Mouse (Mus musculus) left cerebral cortex, adult 11 months (tissue): Measurements from ENCODE around the gene Atp10a.

ENCODE experiments used
- DNase-seq: peaks from one replicate; pipeline ENCODE4 v3.0.0; 2022; ENCODE audit warnings: low spot score

The Atp10a gene

GRCm38 (mm10) chr7:58655866-58656265, at the start of gene Atp10a:
Atp10a (plus strand) TSS chr7:58656166.
- DNase-seq: no peak

GRCm38 (mm10) chr7:58618048-58618447, 37.9 kb upstream of the Atp10a start:
- no peak for DNase-seq

GRCm38 (mm10) chr7:58626305-58627155, 29.4 kb upstream of the Atp10a start:
- no peak for DNase-seq

GRCm38 (mm10) chr7:58627381-58627780, 28.6 kb upstream of the Atp10a start:
- no peak for DNase-seq

- DNase-seq: no peak
These were observed 26.7 kb upstream of the Atp10a start for GRCm38 (mm10) chr7:58629233-58629632.

- DNase-seq: no peak
These were observed 22.3 kb upstream of the Atp10a start for GRCm38 (mm10) chr7:58633683-58634082.

- DNase-seq: no peak
These were observed 16.3 kb upstream of the Atp10a start for GRCm38 (mm10) chr7:58639676-58640075.

- DNase-seq: no peak
These were observed 15.5 kb upstream of the Atp10a start for GRCm38 (mm10) chr7:58640456-58640855.

GRCm38 (mm10) chr7:58641916-58642315, 14.1 kb upstream of the Atp10a start:
- DNase-seq: no peak

- no peak for DNase-seq
These were observed 8.6 kb upstream of the Atp10a start for GRCm38 (mm10) chr7:58647404-58647803.

GRCm38 (mm10) chr7:58657913-58658789, 2.2 kb downstream of the Atp10a start:
- DNase-seq: no peak

GRCm38 (mm10) chr7:58658790-58659405, 2.9 kb downstream of the Atp10a start:
- no peak for DNase-seq

GRCm38 (mm10) chr7:58660046-58660445, 4.1 kb downstream of the Atp10a start:
- DNase-seq: no peak

GRCm38 (mm10) chr7:58660665-58661064, 4.7 kb downstream of the Atp10a start:
- DNase-seq: no peak

- no peak for DNase-seq
These were observed 5.1 kb downstream of the Atp10a start for GRCm38 (mm10) chr7:58661076-58661475.

GRCm38 (mm10) chr7:58668617-58669016, 12.7 kb downstream of the Atp10a start:
- DNase-seq: no peak

GRCm38 (mm10) chr7:58676075-58676474, 20.1 kb downstream of the Atp10a start:
- no peak for DNase-seq

GRCm38 (mm10) chr7:58677111-58677805, 21.3 kb downstream of the Atp10a start:
- DNase-seq: no peak

- DNase-seq: no peak
These were observed 30.0 kb downstream of the Atp10a start for GRCm38 (mm10) chr7:58685967-58686366.

GRCm38 (mm10) chr7:58686573-58686972, 30.6 kb downstream of the Atp10a start:
- no peak for DNase-seq

GRCm38 (mm10) chr7:58686997-58687396, 31.0 kb downstream of the Atp10a start:
- DNase-seq: no peak
